Mouse (Mus musculus) urinary bladder, postnatal 36 days (tissue): ENCODE results near the gene Spon1.

Experiments used
- DNase-seq, 2 experiments: peaks; one replicate each; pipeline ENCODE4 v3.0.0; 2022; ENCODE audit warnings: low spot score in 2 of 2, mixed read lengths in 1 of 2

Gene Spon1

GRCm38 (mm10) chr7:113765667-113766497, at the start of gene Spon1:
TSS of gene Spon1 (plus strand) at chr7:113765998.
- peak; percentile 3 to 27 for DNase-seq

- DNase-seq = no peak
These were observed 43.8 kb upstream of the Spon1 start for GRCm38 (mm10) chr7:113721994-113722393.

GRCm38 (mm10) chr7:113723905-113724304, 41.9 kb upstream of the Spon1 start:
- DNase-seq = no peak

GRCm38 (mm10) chr7:113727999-113728713, 37.6 kb upstream of the Spon1 start:
- DNase-seq = no peak

GRCm38 (mm10) chr7:113728926-113729325, 36.9 kb upstream of the Spon1 start:
- no peak for DNase-seq

GRCm38 (mm10) chr7:113730406-113731247, 35.2 kb upstream of the Spon1 start:
- DNase-seq = no peak

GRCm38 (mm10) chr7:113737790-113738362, 27.9 kb upstream of the Spon1 start:
- no peak for DNase-seq

- peak; percentile 5 to 9 for DNase-seq
These were observed 26.6 kb upstream of the Spon1 start for GRCm38 (mm10) chr7:113739181-113739580.

- DNase-seq = no peak
These were observed 23.2 kb upstream of the Spon1 start for GRCm38 (mm10) chr7:113742644-113743043.

- no peak for DNase-seq
These were observed 21.8 kb upstream of the Spon1 start for GRCm38 (mm10) chr7:113743982-113744381.

GRCm38 (mm10) chr7:113756616-113757015, 9.2 kb upstream of the Spon1 start:
- no peak for DNase-seq

- DNase-seq = peak; percentile 40 to 46
These were observed 6.6 kb upstream of the Spon1 start for GRCm38 (mm10) chr7:113759212-113759611.

GRCm38 (mm10) chr7:113765133-113765532, 665 bp upstream of the Spon1 start:
- DNase-seq = no peak

- peak in 1 of 2 experiments; percentile 4 for DNase-seq
These were observed 722 bp downstream of the Spon1 start for GRCm38 (mm10) chr7:113766498-113766941.

- DNase-seq = no peak
These were observed 1.7 kb downstream of the Spon1 start for GRCm38 (mm10) chr7:113767546-113767945.

GRCm38 (mm10) chr7:113768174-113768935, 2.6 kb downstream of the Spon1 start:
- DNase-seq = no peak

GRCm38 (mm10) chr7:113769281-113769680, 3.5 kb downstream of the Spon1 start:
- DNase-seq = no peak

- no peak for DNase-seq
These were observed 6.3 kb downstream of the Spon1 start for GRCm38 (mm10) chr7:113772135-113772534.

- DNase-seq = no peak
These were observed 7.6 kb downstream of the Spon1 start for GRCm38 (mm10) chr7:113773436-113773835.

- DNase-seq = peak; percentile 46 to 60
These were observed 8.2 kb downstream of the Spon1 start for GRCm38 (mm10) chr7:113774039-113774438.

GRCm38 (mm10) chr7:113774906-113775305, 9.1 kb downstream of the Spon1 start:
- DNase-seq = no peak
